Mouse (Mus musculus): ENCODE results near the gene Lcn11. TPM values are rescaled to one million over a fixed set of nuclear protein-coding genes. Genes with fewer than 3 reads are reported as not detected.
"Not testable (repeated sequence)": the region's sequence is repeated elsewhere in the genome, so short reads cannot be mapped to it uniquely, and the experiment has no call there.

Gene Lcn11
- polyA plus RNA-seq, 1 experiment from 2014 or later, result not detected

- Histone ChIP-seq H3K27me3 (replicated peaks; ENCODE audit: control insufficient read depth, insufficient read depth, low read length) (no peaks in the 10 kb centered on the region), H3K4me1 (replicated peaks; ENCODE audit: control insufficient read depth, insufficient read depth, low read length) (no peaks in the 10 kb centered on the region), H3K9ac (ENCODE audit: low read depth, low read length) (no peak overlapping the region), H3K36me3 (ENCODE audit: control insufficient read depth, insufficient read depth) (no peaks in the 10 kb centered on the region), H3K4me2 (replicated peaks; ENCODE audit: low read depth) (no peak overlapping the region), H3K27ac (ENCODE audit: low read depth, low read length) (no peak overlapping the region), H3K4me3 (ENCODE audit: low read depth, low read length) (no peak overlapping the region), H3K9me3 (ENCODE audit: control insufficient read depth) (no peaks in the 10 kb centered on the region)
- peak; percentile 37; the same call in 1 of the 2 replicates for TF ChIP-seq CTCF (IDR thresholded peaks at IDR 0.05; ENCODE audit: low read depth)
- ATAC-seq, result no peak
- WGBS, result 76% methylated on average over 5 of the region's 5 CpGs
Observed at GRCm38 (mm10) chr2:25813364-25813763, 36.5 kb downstream of the Lcn11 start.

GRCm38 (mm10) chr2:25815748-25816147 is 38.9 kb downstream of the Lcn11 start, which contains the start of gene Glt6d1:
Gene Glt6d1, minus strand, starts transcription at chr2:25815848.
- not testable (repeated sequence) for H3K9ac ChIP-seq (ENCODE audit: low read depth, low read length); H3K36me3 ChIP-seq (ENCODE audit: control insufficient read depth, insufficient read depth); H3K4me3 ChIP-seq (ENCODE audit: low read depth, low read length); ATAC-seq; H3K9me3 ChIP-seq (ENCODE audit: control insufficient read depth); H3K27ac ChIP-seq (ENCODE audit: low read depth, low read length); H3K4me1 ChIP-seq (replicated peaks; ENCODE audit: control insufficient read depth, insufficient read depth, low read length); H3K4me2 ChIP-seq (replicated peaks; ENCODE audit: low read depth); H3K27me3 ChIP-seq (replicated peaks; ENCODE audit: control insufficient read depth, insufficient read depth, low read length)
- 74% methylated on average over 1 of the region's 1 CpGs for WGBS

GRCm38 (mm10) chr2:25822806-25823205 is 46.0 kb downstream of the Lcn11 start, which contains the start of gene Lcn9:
Gene Lcn9, plus strand, starts transcription at chr2:25823153.
- no peak within 1 kb of the TSS for H3K9ac ChIP-seq (ENCODE audit: low read depth, low read length)
- no peak for ATAC-seq
- no peak within 1 kb of the TSS for H3K27ac ChIP-seq (ENCODE audit: low read depth, low read length)
- no peaks in the 10 kb centered on the region for H3K27me3 ChIP-seq (replicated peaks; ENCODE audit: control insufficient read depth, insufficient read depth, low read length)
- no peaks in the 10 kb centered on the region for H3K9me3 ChIP-seq (ENCODE audit: control insufficient read depth)
- 83% methylated on average over 1 of the region's 1 CpGs for WGBS
- TF ChIP-seq CTCF (IDR thresholded peaks at IDR 0.05; ENCODE audit: low read depth), result no peak
- no peaks in the 10 kb centered on the region for H3K36me3 ChIP-seq (ENCODE audit: control insufficient read depth, insufficient read depth)
- H3K4me3 ChIP-seq (ENCODE audit: low read depth, low read length), result no peak within 1 kb of the TSS
- no peaks in the 10 kb centered on the region for H3K4me1 ChIP-seq (replicated peaks; ENCODE audit: control insufficient read depth, insufficient read depth, low read length)
- no peak within 1 kb of the TSS for H3K4me2 ChIP-seq (replicated peaks; ENCODE audit: low read depth)

GRCm38 (mm10) chr2:25824751-25825150 is 47.9 kb downstream of the Lcn11 start:
- Histone ChIP-seq H3K27ac (ENCODE audit: low read depth, low read length) (no peak overlapping the region), H3K9me3 (ENCODE audit: control insufficient read depth) (no peaks in the 10 kb centered on the region), H3K36me3 (ENCODE audit: control insufficient read depth, insufficient read depth) (no peaks in the 10 kb centered on the region), H3K4me3 (ENCODE audit: low read depth, low read length) (no peak overlapping the region), H3K4me2 (replicated peaks; ENCODE audit: low read depth) (no peak overlapping the region), H3K9ac (ENCODE audit: low read depth, low read length) (no peak overlapping the region), H3K27me3 (replicated peaks; ENCODE audit: control insufficient read depth, insufficient read depth, low read length) (no peaks in the 10 kb centered on the region), H3K4me1 (replicated peaks; ENCODE audit: control insufficient read depth, insufficient read depth, low read length) (no peaks in the 10 kb centered on the region)
- ATAC-seq, result no peak
- TF ChIP-seq CTCF (IDR thresholded peaks at IDR 0.05; ENCODE audit: low read depth), result no peak
- 86% methylated on average over 3 of the region's 3 CpGs for WGBS

GRCm38 (mm10) chr2:25828344-25828947 is 51.6 kb downstream of the Lcn11 start:
- H3K9ac ChIP-seq (ENCODE audit: low read depth, low read length), result no peak overlapping the region
- TF ChIP-seq CTCF (IDR thresholded peaks at IDR 0.05; ENCODE audit: low read depth), result no peak
- H3K36me3 ChIP-seq (ENCODE audit: control insufficient read depth, insufficient read depth), result no peaks in the 10 kb centered on the region
- ATAC-seq, result no peak
- H3K27me3 ChIP-seq (replicated peaks; ENCODE audit: control insufficient read depth, insufficient read depth, low read length), result no peaks in the 10 kb centered on the region
- no peaks in the 10 kb centered on the region for H3K4me1 ChIP-seq (replicated peaks; ENCODE audit: control insufficient read depth, insufficient read depth, low read length)
- H3K4me3 ChIP-seq (ENCODE audit: low read depth, low read length), result no peak overlapping the region
- H3K9me3 ChIP-seq (ENCODE audit: control insufficient read depth), result no peaks in the 10 kb centered on the region
- no peak overlapping the region for H3K27ac ChIP-seq (ENCODE audit: low read depth, low read length)
- no peak overlapping the region for H3K4me2 ChIP-seq (replicated peaks; ENCODE audit: low read depth)
- 72% methylated on average over 8 of the region's 8 CpGs for WGBS

Other genes starting within 250 kb of the Lcn11 start
- gene Traf2, start 230.1 kb upstream of the Lcn11 start, polyA plus RNA-seq (2015; fragmentation: Nextera tagmentation; extraction: Ambion mirVana), result 16.4 and 18.7 TPM in 2 replicates
- gene Edf1, start 219.2 kb upstream of the Lcn11 start, polyA plus RNA-seq (2015; fragmentation: Nextera tagmentation; extraction: Ambion mirVana), result 481 and 496 TPM in 2 replicates
- gene Mamdc4, start 202.2 kb upstream of the Lcn11 start, polyA plus RNA-seq (2015; fragmentation: Nextera tagmentation; extraction: Ambion mirVana), result 588 and 718 TPM in 2 replicates
- gene Phpt1, start 201.8 kb upstream of the Lcn11 start, polyA plus RNA-seq (2015; fragmentation: Nextera tagmentation; extraction: Ambion mirVana), result 116 TPM in 2 replicates
- gene Ajm1, start 195.3 kb upstream of the Lcn11 start, polyA plus RNA-seq (2015; fragmentation: Nextera tagmentation; extraction: Ambion mirVana), result 0.68 and 0.78 TPM in 2 replicates
- gene Rabl6, start 168.5 kb upstream of the Lcn11 start, polyA plus RNA-seq (2015; fragmentation: Nextera tagmentation; extraction: Ambion mirVana), result 26.8 and 26.9 TPM in 2 replicates
- gene Ccdc183, start 159.3 kb upstream of the Lcn11 start, polyA plus RNA-seq (2015; fragmentation: Nextera tagmentation; extraction: Ambion mirVana), result 0.09 and 0.16 TPM in 2 replicates
- 23.0 and 25.6 TPM in 2 replicates for gene Tmem141, start 155.0 kb upstream of the Lcn11 start, polyA plus RNA-seq (2015; fragmentation: Nextera tagmentation; extraction: Ambion mirVana)
- 4.1 and 4.7 TPM in 2 replicates for gene Fcna, start 149.0 kb upstream of the Lcn11 start, polyA plus RNA-seq (2015; fragmentation: Nextera tagmentation; extraction: Ambion mirVana)
- not detected in 2 replicates for gene Lcn8, start 123.9 kb upstream of the Lcn11 start, polyA plus RNA-seq (2015; fragmentation: Nextera tagmentation; extraction: Ambion mirVana)
- not detected in 2 replicates for gene Lcn5, start 119.1 kb upstream of the Lcn11 start, polyA plus RNA-seq (2015; fragmentation: Nextera tagmentation; extraction: Ambion mirVana)
- gene Lcn6, start 100.2 kb upstream of the Lcn11 start, polyA plus RNA-seq (2015; fragmentation: Nextera tagmentation; extraction: Ambion mirVana), result not detected in 2 replicates
- gene Lcn10, start 94.3 kb upstream of the Lcn11 start, polyA plus RNA-seq (2015; fragmentation: Nextera tagmentation; extraction: Ambion mirVana), result not detected in 2 replicates
- gene Obp2a, start 77.0 kb upstream of the Lcn11 start, polyA plus RNA-seq (2015; fragmentation: Nextera tagmentation; extraction: Ambion mirVana), result not detected in 2 replicates
- gene Bmyc, start 70.3 kb upstream of the Lcn11 start, polyA plus RNA-seq (2015; fragmentation: Nextera tagmentation; extraction: Ambion mirVana), result 34.7 and 35.6 TPM in 2 replicates
- not detected in 2 replicates for gene Obp2b, start 40.0 kb upstream of the Lcn11 start, polyA plus RNA-seq (2015; fragmentation: Nextera tagmentation; extraction: Ambion mirVana)
- not detected in 2 replicates for gene Lcn3, start 11.4 kb upstream of the Lcn11 start, polyA plus RNA-seq (2015; fragmentation: Nextera tagmentation; extraction: Ambion mirVana)
- gene Gm13539, start 5.2 kb downstream of the Lcn11 start, polyA plus RNA-seq (2015; fragmentation: Nextera tagmentation; extraction: Ambion mirVana), result not detected in 2 replicates
- gene Glt6d1, start 38.8 kb downstream of the Lcn11 start, polyA plus RNA-seq (2015; fragmentation: Nextera tagmentation; extraction: Ambion mirVana), result not detected in 2 replicates
- gene Lcn9, start 46.1 kb downstream of the Lcn11 start, polyA plus RNA-seq (2015; fragmentation: Nextera tagmentation; extraction: Ambion mirVana), result not detected in 2 replicates
- gene Sohlh1, start 70.2 kb downstream of the Lcn11 start, polyA plus RNA-seq (2015; fragmentation: Nextera tagmentation; extraction: Ambion mirVana), result not detected in 2 replicates
- gene Kcnt1, start 86.7 kb downstream of the Lcn11 start, polyA plus RNA-seq (2015; fragmentation: Nextera tagmentation; extraction: Ambion mirVana), result 0.18 TPM in 2 replicates
- 3.5 and 4.9 TPM in 2 replicates for gene Camsap1, start 206.3 kb downstream of the Lcn11 start, polyA plus RNA-seq (2015; fragmentation: Nextera tagmentation; extraction: Ambion mirVana)
- gene Ubac1, start 244.7 kb downstream of the Lcn11 start, polyA plus RNA-seq (2015; fragmentation: Nextera tagmentation; extraction: Ambion mirVana), result 45.8 TPM in 2 replicates